Mouse (Mus musculus) lung, adult 2 months (tissue): Measurements from ENCODE around the gene Gm1604a.
"Not testable (repeated sequence)": the region's sequence is repeated elsewhere in the genome, so short reads cannot be mapped to it uniquely, and the experiment has no call there.

ENCODE experiments used
- CTCF ChIP-seq: fragments of 200-500 bp; IDR thresholded peaks from 2 replicates; pipeline ENCODE4 v1.5.1; 2011; ENCODE audit warnings: mild to moderate bottlenecking, low read length, control low read depth; ENCODE audit not compliant: insufficient read depth
- POLR2A ChIP-seq: fragments of 200-500 bp; IDR thresholded peaks from 2 replicates; pipeline ENCODE4 v1.6.1; 2011; ENCODE audit warnings: low read depth, mild to moderate bottlenecking, control low read depth, low read length, borderline replicate concordance; ENCODE audit errors: extremely low read depth

DNA sequence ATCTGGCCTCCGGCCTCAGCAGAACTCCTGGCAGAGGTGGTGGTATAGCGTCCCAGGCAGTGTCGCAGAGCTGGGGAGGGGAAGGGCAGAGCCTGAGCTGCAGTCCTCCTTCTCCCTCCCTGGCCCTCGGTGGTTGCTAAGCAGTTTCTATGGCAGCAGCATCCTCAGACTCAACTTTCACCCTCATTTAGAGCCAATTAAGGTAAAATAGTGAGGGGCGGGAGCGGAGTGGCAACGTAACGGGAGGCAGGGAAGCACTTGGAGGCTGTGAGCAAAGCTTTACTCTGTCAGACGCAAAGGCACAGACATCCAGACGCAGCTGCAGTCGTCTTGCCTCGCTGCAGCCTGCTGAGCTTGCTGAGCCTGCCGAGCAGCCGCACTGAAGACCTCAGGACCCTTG is at the start of gene Gm1604a:
- TF ChIP-seq CTCF, POLR2A: not testable (repeated sequence)
